Mouse (Mus musculus): ENCODE results near the gene Rgs10. TPM values are rescaled to one million over a fixed set of nuclear protein-coding genes. Genes with fewer than 3 reads are reported as not detected.

The Rgs10 gene
- polyA plus RNA-seq, 1 experiment, result 64.0 TPM

DNA sequence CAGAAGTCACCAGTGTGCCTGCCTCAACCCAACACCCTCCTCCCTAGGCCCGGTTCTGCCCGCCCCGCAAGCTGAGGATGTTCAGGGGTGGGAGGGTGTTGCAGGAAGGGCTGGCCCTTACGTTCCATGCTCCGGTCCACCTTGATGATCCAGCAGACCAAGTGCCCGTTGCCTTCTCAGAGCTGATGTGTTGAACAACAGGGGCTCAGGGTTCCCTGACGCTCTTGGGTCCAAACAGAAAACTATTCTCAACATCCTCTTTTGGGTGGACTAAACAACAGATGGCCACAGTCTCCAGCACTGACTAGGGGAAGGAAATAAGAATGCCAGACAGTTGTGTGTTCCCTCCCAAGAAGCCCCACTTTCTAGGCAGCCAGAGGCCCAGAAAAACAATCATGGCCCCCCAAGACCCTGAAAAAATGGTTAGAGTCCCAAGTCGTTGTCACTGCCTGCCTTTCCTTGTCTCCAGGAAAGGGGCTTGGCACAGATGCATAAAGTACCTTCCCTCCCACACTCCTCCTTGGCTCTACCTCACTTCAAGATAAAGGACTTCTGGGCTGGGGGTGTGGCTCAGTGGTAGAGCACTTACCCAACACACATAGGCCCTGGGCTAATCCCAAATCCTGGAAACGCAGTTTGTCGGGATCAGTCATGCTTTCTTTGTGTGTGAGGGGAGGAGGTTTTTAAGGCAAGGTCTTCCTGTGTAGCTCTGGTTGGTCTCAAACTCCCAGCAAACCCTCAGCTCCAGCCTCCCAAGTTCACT, 6.3 kb downstream of the Rgs10 start:
- no peak for DNase-seq (ENCODE audit: extremely low spot score in 1 of 2, low spot score in 1 of 2)

DNA sequence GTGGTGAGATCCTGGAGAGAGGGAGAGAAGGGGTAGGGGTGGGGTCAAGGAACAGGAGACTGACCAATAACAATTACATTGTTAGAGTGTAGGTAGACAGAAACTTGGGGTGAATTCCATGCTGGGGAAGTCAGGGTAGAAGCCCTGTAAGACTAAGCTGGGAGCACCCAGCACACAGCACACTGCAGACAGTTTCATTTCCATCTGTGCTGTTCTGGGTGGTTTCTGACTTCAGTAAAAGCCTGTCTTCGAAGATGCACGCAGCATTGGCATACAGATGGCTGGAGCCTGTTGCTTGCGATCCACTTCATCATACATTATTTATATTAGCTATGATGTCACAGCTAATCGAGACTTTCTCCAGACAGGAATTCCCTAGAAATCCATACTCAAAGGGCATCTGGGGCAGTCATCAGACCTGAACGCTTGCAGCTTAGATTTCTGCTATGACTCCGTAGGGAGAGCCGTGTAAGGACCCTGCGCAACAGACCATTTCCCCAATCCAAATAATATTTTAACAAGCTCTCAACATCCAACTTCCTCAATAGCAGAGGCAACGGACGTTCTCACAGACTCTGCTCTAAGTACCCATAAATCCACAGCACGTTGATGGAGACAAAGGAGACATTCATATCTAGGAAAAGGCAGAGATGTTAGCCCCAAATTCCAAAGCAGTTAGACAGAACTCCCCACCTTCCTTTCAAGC, 7.7 kb downstream of the Rgs10 start:
- DNase-seq (ENCODE audit: extremely low spot score in 1 of 2, low spot score in 1 of 2), result no peak

DNA sequence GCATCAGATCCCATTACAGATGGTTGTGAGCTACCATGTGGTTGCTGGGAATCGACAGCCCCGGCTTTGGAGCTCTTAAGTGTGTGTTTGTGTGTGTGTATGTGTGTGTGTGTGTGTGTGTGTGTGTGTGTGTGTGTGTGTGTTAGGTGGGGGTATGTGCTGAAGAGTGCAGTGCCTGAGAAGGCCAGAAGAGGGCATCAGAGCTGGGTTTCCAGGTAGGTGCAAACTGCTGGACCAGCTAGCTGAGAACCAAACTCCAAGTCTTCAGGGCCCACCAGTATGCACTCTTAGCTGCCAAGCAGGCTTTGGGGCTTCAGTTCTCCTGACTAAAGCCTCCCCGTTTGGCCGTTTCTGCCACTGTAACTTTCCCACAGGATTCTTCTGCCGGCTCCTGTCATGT, 10.3 kb downstream of the Rgs10 start:
- no peak for DNase-seq (ENCODE audit: extremely low spot score in 1 of 2, low spot score in 1 of 2)

DNA sequence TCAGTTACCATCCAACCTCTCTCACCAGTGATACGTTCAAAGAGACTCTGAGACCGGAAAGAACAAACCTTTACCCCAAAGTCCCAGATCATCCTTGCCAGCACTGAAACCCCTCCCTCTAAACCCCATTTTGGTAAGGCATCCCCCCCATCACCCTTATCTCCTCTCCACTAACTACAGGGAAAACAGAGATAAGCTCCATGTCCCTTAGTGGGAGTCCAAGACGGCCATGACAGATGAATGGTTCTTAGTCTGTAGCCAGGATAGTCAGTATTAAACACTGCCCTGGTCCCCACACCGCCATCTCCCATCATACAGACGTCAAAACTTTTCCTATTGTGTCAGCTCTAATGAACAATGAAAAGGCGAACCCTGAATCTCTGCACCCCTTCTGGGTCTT, 14.6 kb downstream of the Rgs10 start:
- no peak for DNase-seq (ENCODE audit: extremely low spot score in 1 of 2, low spot score in 1 of 2)

DNA sequence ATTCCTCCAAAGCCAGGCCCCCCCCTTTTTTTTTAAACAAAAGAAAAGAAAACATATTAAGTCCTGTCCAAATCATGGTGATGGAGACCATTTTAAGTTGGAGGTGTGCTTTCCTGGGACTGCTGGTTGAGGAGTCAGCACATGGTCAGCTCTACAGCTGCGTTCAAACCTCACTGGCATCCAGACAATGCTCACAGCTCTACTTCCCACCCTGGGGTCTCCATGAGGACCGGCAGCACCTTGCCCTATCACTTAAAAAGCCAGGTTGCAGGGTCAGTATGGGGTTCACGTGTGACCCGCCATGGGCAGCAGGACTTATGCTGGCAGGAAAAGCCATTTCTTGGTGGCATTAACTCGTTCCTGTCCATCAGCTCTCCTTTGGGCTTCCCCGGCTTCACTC, 15.0 kb downstream of the Rgs10 start:
- DNase-seq (ENCODE audit: extremely low spot score in 1 of 2, low spot score in 1 of 2), result no peak

DNA sequence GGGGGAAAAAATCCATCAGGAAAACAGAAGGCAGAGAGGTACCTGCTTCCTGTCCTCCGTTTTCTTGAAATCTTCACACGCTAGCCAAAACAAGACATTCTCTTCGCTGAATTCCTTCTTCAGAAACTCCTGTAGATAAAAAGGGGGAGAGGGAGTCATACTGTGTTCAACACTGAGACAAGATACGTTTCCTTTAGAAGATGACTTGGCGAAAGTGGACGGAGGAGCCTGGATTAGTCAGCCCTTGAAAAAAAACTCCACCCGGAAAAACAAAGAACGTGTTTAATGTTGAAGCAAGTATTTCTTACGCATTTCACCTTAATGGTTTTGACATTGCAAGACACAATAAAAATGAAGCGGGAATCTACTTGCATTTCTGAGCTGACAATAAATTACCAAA, 15.4 kb downstream of the Rgs10 start:
- no peak for DNase-seq (ENCODE audit: extremely low spot score in 1 of 2, low spot score in 1 of 2)

DNA sequence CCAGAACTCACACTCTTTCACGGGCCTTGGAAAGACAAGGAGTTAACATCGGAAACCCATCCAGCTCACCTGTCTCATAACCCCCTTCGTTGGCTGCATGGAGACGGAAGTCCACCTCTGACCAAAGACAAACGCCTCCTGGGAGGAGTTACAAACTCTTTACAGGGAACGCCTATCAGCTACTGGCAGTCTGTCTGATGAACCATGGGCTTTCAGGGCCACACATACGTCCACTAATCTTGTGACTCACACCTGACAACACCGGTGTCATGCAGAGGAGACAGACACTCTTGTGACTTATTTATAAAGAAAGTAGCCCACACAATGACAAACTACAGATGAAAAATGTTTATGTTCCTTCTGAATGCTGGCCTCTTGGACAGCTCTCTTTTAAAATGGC, 16.0 kb downstream of the Rgs10 start:
- DNase-seq (ENCODE audit: extremely low spot score in 1 of 2, low spot score in 1 of 2), result no peak

DNA sequence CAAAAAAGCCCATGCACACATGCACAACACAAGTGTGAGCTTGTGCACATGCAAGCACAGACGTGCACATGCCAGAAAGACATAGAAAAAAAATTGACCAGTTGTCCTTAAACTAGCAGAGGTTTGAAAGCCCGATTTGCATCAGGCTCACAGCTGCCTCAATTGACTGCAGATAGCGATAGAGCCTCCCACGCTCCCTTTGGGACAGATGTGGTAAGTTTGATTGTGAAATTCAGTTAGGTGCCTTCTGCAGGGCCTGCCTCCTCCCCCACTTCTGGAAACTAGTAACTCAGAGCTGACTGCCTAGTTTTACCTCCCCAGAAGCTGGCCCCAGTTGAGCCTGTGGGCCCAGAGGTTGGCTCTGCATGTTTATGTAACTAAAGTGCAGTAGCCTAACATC, 19.9 kb downstream of the Rgs10 start:
- no peak for DNase-seq (ENCODE audit: extremely low spot score in 1 of 2, low spot score in 1 of 2)

DNA sequence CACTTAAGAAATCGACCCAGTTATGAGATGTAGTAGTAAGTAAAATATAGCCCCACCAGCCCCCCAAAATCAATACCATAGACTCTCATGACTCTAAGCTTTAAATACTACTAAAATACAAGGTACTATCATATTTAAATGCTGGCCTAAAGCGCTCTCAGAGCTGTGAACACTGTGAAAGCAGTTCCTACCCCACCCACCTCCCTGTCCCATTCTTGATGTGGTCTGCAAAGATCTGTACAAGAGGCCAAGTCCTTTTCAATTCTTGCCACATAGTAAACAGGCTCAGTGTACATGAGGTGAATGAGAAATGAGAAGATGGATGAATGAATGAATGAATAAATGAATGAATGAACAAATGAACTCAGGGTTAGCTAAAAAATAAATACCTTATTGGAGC, 21.5 kb downstream of the Rgs10 start:
- DNase-seq (ENCODE audit: extremely low spot score in 1 of 2, low spot score in 1 of 2), result no peak

DNA sequence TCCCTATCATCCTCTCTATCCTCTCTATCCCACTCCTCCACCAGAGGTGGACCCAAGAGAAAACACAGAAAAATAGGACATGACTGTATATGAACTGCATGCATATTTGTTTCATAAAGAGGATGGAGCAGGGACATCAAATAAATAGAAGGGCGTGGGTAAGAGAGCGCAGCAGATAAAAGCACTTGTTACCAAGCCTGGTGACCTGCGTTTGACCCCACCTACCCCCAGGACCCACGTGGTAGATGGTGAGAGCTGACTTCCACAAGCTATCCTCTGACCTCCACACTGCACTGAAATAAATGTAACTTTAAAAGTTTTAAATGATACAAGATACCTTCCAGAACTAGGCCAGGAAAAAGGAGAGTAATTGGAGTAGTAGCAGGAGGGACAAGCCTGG, 24.8 kb downstream of the Rgs10 start:
- DNase-seq (ENCODE audit: extremely low spot score in 1 of 2, low spot score in 1 of 2), result no peak

DNA sequence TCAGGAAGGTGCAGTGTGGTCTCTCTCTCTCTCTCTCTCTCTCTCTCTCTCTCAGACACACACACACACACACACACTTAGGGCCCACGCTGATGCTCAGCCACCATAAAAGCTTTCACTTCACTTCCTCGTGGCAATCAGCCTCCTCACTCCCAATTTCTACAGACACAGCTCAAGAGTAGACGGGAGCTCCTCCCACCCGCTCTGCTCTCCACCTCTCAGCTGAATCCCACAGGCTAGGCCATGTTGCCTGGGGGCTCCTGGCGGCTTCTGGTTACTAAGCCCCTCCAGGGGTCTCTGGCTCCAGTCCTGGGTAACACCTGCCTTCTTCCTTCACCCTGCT, 25.6 kb downstream of the Rgs10 start:
- no peak for DNase-seq (ENCODE audit: extremely low spot score in 1 of 2, low spot score in 1 of 2)

DNA sequence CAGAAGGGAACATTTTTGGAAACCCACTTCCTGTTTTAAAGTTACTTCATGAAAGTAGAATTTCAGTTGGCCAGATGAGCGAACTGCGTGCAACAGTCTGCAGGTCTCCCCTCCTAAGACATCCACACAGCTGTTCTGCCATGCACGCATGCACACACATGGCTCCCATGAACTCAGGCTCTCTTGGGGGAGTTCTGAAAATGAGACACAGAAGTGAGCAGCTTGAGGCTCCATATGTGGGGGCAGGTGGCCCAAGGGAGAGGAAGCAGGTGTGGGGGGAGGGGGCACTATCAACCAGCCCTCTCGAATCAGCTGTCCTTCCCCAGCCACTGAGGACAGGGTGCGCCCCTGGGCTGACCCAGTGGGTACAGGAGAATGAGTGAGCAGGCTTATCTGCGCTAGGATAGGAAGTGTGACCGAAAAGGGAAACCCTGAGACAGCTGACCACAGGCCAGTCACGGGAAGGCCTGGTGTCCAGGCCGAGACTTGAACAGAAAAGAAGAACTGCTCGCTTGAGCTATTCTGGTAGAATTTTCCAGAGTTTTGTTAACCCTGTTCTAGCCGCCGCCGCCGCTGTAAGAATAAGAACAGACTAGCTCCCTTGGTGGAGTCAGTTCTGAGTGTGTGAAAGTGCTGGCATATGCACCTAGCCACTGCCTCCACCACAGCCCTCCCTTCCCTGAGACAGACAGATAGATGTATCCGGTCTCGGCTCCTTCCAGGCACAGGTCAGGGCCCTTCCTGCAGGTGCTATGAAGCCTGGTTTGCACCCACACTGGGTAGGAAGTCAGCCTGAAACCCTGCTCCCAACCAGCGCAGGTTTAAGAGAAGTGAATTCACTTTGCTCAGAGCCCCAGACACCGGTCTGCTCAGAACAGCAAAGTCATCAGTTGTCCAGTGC, 26.2 kb downstream of the Rgs10 start:
- DNase-seq (ENCODE audit: extremely low spot score in 1 of 2, low spot score in 1 of 2), result no peak

DNA sequence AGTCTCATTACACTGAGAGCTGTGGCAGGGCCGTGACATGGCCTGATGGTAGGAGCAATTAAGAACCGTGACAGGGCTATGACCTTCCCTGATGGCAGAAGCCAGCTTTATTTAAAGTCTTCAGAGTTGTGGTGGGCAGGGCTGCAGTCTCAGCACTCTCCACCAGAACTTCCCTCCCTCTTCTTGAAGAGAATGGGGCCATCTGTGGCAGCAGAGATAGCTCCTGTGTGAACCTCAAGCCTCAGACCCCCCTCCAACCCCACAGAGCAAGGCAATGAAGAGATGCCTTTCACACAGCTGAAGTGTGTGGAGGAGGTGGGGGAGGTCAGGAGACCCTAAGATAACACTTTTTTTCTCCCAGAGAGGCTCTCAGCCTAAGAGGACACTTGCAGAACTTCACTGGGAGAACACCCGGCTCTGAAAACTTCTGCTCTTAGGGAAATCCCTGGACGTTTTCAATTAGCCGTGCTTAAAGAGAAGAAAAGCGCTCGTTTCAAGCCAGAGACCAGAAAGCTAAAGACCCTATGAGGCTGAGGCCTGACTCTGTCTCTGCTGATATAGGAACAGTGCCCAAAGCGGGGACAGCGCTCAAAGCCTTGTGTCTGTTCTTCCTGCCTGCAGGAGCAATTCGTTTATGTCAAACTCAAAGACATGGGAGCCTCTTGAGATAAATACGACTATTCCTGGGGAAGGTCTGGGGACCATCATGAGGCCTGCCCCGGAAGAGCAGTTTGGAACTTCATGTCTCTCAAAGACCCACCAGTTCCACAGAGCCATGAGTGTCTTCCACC, 27.1 kb downstream of the Rgs10 start:
- no peak for DNase-seq (ENCODE audit: extremely low spot score in 1 of 2, low spot score in 1 of 2)

DNA sequence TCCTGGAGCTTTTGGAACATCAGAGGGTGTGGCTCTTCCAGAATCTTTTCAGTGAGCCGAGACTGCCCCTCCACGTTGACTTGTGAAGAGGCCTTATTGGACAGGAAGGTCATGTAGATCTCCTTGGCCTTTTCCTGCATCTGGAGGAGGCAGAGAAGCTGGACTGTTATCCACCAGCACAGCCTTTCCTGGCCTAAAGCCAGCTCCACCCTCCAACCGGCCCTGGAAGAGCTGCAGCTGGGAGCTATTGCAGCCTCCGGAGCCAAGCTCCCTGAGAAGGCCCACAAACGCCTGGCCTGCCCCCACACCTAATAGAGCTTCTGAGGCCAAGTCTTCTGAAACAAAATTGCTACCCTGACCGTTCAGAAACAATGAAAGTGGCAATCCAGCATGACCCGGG, 29.6 kb downstream of the Rgs10 start:
- DNase-seq (ENCODE audit: extremely low spot score in 1 of 2, low spot score in 1 of 2), result no peak

DNA sequence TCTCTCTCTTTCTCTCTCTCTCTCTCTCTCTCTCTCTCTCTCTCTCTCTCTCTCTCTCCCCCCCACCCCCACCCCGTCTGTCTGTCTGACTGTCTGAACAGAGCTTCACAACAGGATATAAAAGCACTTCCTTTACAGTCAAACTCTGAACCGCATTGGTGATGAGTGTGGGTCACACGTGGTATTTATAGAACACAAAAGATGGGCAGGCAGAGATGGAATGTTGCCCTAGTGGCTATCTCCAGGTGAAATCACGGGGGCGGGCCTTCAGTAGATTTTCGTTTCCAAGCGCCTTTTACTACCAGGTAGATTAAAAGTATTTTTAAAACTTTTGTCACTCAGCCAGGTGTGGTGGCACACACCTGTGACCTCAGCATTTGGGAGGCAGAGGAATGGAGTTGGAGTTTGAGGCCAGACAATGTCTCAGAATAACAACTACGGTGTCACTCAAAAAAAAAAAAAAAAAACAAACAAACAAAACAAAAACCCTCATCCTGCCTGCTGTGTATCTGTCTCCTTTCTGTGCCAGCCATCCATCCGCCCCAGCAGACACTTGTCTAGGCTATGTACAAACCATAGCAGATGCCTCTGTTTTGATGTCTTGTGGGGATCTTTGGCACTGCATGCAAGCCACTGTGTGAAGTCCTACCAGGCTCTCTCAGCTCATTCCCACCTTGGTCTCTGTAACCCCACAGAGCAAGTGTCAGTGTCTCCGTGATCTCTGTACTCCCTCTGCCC, 34.7 kb downstream of the Rgs10 start:
- no peak for DNase-seq (ENCODE audit: extremely low spot score in 1 of 2, low spot score in 1 of 2)

DNA sequence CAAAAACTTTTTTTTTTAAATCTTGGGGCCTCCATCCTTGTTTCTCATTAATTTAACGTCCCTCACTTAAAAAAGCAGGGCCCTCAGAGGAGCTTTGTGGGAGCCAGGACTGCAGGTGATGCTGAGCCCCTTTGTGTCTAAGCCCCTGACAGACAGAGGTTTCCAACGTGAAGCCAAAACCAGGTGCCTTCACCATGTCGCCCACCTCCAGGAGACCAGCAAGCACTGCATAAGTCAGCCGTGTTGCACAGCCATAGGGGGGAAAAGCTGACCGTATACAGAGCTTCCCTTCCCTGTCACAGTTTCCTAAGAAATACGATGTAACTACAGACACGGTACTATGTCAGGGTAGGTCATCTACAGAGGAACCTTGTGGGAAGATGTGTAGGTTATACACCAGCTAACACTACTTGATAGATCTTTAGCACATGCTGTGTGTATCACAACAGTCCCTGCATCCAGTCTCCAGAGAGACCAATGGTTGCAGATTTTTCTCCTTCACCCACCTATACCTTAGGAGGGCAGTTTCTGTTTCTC, 35.3 kb downstream of the Rgs10 start:
- no peak for DNase-seq (ENCODE audit: extremely low spot score in 1 of 2, low spot score in 1 of 2)

DNA sequence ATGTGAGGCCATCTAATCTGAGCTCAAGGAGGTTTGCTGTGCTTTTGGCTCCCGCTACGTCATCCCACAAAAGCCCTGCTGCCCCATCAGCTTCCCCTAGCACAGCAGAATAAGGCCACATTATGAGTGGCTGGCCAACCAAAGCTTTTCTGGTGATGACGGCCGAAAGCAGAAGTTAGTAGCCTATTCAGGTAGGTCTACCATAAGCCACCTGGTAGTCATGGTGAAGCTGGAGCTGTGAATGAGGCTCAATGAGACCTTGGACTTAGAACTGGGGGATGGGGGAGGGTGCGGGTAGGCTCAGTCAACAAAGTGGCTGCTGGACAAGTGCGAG, 36.1 kb downstream of the Rgs10 start:
- DNase-seq (ENCODE audit: extremely low spot score in 1 of 2, low spot score in 1 of 2), result no peak

DNA sequence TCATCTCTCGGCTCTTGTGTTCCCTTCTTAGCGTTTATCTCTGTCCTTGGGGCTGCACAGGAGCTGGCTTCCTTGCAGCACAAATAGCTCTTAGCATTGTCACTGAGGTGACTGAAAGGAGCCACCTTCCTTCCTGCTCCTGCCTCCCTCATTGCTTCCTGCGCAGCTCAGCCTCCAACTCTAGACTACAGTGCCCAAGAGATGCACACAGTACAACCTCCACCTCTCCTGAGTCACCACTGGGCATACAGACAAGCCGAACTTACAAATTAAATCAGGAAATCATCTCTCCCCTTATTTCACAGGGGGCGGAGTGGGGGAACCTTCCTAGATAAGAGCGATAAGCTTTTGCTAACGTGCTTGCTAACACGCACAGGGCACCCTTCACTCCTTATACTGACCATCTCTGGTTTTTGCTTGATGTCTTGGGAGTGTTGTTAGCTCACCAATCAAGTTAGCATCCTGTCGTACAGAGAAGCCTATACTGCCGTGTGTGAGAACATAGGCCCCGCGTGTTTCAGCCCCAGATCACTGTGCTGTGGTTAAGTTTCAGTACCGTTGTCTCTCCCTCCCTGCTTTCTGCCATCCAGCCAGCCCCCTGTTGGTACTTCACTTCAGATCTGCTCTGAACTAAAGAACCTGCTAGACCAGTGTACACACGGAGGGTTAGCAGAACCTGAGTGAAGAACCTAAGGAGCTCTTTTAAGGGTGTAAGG, 36.6 kb downstream of the Rgs10 start:
- no peak for DNase-seq (ENCODE audit: extremely low spot score in 1 of 2, low spot score in 1 of 2)

DNA sequence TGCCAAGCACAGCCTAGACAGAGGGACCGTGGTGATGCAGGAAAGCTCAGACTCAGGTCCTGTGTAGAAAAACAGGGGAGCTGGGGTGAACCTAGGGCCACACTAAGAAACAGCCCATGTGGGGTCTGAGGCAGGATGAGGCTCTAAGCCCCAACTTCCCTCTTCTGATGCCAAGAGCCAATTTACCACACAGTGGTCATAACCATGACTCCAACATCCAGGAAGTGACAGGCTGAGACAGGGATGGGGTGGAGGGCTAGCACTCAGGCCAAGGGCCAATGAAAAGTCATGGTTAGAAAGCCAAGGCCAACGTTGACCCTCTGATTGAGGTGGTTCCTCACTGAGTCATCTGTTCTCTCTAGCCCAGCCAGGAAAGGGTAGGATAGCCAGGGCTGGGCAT, 37.6 kb downstream of the Rgs10 start:
- no peak for DNase-seq (ENCODE audit: extremely low spot score in 1 of 2, low spot score in 1 of 2)
